Mouse (Mus musculus) ES-E14 (cell line): Measurements from ENCODE around the gene Ifit3b.

Source experiments
- HCFC1 ChIP-seq: IDR thresholded peaks from 2 replicates; pipeline ENCODE4 v1.6.1; 2012; ENCODE audit warnings: low read length, inconsistent platforms, borderline replicate concordance; ENCODE audit not compliant: insufficient read depth
- MAFK ChIP-seq: IDR thresholded peaks from 2 replicates; pipeline ENCODE4 v1.6.1; 2014; ENCODE audit warnings: mild to moderate bottlenecking, low read depth, low read length, inconsistent platforms; ENCODE audit not compliant: insufficient read depth
- ZNF384 ChIP-seq: IDR thresholded peaks from 2 replicates; pipeline ENCODE4 v1.6.1; 2012; ENCODE audit warnings: low read depth, low read length, inconsistent platforms

DNA sequence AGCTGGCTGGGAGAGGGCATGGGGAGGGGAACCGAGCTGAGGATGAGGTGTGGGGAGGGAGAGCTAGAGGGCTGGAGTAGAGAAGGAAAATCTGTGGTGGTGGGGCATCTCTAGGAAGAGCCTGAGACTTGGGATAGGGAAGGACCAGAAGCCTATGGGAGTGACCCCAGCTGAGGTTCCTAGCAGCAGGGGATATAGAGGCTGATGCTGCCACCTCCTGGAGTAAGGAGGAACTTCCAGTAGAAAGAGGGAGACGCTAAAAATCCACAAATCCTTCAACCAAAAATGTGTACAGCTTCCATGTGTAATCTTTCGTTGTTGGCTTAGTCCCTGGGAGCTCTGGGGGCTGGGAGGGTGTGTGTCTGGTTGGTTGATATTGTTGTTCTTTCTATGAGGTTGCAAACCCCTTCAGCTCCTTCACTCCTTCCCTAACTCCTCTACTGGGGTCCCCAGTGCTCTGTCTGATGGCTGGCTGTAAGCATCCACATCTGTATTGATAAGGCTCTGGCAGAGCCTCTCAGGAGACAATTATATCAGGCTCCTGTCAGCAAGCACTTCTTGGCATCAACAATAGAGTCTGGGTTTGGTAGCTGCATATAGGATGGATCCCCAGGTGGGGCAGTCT lies 29.3 kb downstream of the Ifit3b start:
- TF ChIP-seq ZNF384 (no peak), MAFK (no peak), HCFC1 (no peak)
